Mouse (Mus musculus) urinary bladder, postnatal 36 days (tissue): ENCODE data around the gene Rufy1.
A peak's percentile ranks its signal among the peaks of the same experiment; 100 is the strongest.

ENCODE experiments used
- DNase-seq, 2 experiments: peaks; one replicate each; pipeline ENCODE4 v3.0.0; 2022; ENCODE audit warnings: low spot score in 2 of 2, mixed read lengths in 1 of 2

The Rufy1 gene

DNA sequence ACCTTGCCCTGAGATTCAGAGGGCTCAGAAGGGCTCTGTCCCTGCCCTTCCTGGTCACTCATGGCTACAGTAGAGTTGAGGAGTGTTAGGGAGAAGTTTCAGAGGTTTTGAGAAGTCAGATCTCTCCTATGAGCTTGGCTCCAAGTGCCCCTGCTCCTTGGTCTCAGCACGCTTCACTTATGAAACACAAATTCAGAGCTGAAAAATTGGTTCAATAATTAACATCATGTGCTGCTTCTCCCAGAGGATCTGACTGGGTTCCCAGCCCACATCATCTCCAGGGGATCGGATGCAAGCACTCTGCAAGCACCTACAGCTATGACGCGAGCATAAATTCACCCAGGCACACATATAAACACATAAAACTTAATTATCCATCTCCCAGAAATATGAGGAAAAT is 4.9 kb downstream of the Rufy1 start:
- DNase-seq: no peak

DNA sequence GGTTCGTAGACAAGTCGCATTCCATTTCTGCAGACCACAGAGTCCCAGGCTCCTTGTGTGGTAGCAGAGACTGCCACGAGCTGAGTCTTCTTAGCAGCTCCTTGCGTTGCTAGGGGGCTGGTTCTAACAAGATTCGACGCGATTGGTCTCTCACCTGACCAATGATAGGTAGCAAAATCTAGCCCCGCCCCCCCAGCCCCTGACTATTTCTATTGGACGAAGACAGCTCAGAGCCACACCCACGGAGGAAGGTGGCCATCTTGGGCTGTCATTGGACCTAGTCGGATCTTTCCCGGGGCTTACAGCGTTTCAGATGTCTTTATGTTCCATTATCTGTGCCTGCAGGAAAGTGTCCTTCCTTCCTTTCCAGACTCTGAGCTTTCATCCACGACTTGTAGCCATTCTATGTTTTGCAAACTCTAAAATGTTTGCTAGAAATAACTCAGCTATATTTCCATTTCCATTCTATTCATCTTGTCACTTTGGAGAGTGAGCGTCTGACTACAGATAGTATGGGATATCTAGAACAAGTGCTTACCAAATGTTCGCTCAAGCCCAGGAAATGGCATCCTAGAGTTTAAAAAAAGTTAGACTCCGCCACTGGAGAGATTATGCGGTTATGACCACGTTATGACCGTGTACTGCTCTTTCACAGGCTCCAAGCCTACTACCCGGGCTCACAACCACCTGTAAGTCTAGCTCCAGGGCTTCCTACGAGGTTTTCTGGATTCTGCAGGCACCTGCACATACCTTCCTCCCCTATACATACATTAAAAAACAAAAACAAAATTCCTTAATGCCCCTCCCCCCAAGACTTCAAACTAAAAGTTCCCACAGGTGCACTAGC is 8.8 kb downstream of the Rufy1 start:
- peak; percentile 23 to 45 for DNase-seq

DNA sequence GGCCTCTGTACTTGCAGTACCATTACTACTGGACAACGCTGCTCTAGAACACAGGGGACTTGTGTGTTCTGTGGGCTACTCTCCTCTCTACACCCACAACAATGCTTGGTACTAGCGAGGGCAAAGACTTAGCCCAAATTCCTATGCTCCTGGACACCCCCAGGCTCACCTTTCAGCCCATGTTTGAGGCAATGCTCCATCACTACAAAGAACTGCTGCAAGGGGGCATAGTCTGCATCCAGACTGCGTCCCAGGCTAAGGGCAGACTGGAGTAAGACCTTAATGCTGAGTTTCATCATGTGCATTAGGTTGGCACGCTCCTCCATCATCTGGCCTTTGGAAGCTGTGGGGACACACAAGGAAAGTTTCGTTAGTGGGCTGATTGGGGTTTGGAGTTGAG is 9.5 kb downstream of the Rufy1 start:
- DNase-seq: no peak

DNA sequence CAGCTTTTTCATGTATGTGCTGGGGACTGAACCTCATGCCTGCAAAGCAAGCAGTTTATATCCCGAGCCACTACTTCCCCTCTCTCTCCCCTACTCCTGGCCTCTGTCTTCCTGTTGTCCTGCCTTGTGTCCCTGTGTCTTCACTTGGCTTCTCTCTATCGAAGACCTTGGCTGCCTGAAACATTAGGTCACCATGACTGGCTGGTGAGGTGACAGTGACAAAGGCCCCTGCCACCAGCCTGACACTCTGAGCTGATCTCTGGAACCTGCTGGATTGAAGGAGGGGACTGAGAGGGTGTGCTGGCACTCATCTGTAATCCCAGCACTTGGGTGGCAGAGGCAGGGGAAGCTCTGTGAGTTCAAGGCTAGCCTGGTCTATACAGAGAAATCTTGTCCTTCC is 13.1 kb downstream of the Rufy1 start:
- DNase-seq: no peak

DNA sequence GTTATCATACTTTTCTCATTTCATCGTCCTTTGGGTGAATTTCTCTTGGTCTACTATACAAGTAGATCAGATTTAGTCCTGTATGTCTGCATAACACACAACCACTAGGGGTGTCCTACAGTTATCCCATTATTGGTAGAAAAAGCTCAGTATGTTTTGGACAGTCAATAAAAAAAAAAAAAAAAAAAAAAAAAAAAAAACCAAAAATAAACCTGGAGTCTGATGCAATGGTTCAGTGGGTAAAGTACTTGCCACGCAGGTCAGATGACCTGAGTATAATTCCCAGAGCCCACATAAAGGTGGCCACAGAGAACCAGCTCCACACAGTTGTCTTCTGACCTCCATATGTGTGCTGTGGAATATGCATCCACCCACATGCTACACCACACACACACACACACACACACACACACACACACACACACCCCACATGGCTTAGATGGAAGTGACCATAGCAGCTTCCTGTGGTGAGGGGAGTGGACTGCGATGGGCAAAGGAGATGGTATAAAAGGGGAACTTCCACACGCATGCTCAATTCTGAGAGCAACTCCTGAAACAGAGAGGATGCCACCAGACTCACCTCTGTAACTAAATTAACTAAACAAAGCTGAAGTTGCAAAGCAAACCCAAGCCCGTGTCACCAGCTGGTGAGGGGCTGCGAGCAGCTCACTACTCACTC is 15.2 kb downstream of the Rufy1 start:
- DNase-seq: no peak

DNA sequence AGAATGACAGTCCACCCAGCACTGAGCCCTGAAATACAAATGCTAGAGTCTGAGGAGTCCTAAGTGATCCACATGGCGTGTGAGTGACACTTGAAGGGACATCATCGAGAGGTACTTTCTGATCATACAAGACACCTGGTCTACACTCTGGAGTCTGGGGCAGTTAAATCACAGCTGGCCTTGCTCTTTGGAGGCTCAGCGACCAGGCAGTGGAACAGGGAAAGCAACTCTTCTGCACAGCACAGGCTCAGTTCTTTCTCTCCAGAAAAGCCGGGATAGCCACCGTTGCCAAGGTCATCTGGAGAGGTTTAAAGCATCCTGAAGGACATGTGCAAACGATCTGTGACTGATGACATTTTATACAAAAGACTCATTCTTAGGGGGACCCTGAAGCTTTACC is 23.7 kb downstream of the Rufy1 start:
- DNase-seq: no peak

DNA sequence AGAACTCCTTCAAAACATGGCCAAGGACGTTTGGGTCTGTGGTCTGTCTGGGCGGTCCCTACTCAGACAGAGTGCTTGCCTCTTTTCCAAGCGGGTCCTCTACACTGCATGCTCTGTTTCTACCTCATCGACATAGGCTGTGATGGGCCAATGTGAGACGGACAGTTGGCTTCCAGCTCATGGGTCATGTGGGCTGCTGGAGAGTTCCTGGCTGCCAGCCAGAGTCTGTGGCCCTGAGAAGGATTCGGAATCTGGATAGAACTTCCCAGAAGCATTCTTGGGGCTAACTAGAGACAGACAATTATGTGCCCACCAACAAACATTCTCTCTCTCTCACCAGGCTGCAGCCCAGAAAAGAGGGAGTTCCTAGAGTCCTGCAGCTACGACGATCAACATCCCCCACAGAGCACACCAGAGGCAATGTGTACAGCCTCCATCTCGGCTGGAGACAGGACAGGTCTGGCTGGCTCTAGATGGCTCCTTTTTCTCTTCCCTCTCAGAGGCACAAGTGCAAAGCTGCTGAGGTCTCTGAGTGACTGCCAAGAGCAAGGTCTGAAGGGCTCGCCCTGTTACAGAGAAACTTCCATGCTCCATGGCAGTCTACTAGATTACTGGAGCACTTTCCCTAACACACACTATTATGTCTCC is 27.4 kb downstream of the Rufy1 start:
- no peak for DNase-seq

DNA sequence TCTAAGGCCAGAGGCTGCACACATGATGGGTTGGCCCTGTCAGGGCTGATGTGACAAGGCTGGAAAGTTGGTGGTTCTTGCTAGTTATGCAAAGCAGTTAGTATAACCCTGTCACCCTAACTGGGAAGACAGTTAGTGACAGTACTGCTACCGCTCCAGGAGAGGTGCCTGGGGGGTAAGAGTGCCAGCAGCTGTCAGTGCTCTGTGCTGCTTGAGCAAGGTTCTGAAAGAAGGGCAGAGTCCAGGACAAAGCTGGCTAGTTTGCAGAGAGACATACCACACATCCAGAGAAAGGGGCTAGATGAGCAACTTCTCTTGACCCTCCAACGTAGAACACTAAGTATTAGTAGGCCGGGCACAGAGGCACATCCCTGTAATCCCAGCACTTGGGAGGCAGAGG is 28.4 kb downstream of the Rufy1 start:
- DNase-seq: no peak

DNA sequence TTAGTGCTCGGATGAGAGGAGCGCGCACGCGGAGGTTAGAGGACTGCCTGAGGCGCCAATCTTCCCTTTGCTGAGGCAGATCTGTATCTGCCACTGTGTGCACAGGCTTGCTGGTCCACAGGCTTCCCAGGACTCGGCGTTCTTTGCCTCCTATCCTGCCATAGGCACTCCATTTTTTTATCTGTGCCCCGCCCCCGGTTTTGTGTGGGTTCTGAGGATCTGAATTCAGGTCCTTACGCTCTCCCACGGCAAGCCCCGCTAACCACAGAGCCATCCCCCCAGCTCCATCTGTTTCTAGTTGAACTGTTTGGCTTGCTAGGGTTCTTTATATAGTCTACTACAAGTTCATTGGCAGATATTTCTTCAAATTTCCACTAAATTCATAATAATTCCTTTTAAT is 32.1 kb downstream of the Rufy1 start:
- no peak for DNase-seq

DNA sequence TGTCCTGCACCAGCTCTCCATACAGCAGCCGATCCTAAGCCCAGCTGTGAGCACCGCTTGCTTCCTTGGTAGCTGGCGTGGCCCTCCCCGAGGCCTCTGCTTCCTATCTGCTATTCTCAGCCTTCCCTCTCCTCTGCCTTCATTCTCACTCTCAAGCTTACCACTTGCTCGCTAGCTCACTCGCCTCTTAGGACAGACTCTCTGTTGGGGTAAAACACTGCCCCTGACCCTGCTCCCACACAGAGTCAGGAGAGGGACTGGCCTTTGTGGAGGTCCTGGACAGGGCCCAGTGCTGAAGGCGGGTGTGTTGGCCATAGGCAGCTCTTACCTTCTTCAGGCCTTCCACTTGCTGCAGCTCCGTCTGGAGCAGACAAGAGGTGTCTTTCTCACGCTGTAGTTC is 33.6 kb downstream of the Rufy1 start:
- no peak for DNase-seq

DNA sequence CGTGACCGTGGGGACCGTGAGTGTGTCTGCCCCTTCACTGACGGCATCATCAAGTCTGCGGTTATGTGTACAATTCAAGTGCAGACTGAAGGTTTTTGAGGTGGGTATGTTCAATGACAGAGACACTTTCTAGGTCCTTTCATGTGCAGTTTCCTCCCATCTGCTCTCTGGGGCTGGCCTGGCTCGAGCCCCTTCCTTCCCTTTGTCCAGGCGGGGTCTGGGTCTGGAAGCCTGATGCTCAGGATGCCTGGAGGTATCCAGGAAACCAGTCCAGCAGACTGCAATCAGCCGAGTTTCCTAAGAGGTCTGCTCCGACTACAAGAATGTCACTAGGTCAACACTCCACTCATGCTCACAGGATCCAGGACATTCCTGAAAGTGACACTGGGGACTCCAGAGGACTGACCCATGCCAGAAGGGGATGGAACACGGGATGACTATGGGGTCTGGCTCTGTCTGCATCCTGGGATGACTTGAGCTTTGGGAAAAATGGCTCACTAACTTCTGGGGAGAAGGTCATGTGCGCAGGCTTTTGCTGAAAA is 34.1 kb downstream of the Rufy1 start:
- no peak for DNase-seq

DNA sequence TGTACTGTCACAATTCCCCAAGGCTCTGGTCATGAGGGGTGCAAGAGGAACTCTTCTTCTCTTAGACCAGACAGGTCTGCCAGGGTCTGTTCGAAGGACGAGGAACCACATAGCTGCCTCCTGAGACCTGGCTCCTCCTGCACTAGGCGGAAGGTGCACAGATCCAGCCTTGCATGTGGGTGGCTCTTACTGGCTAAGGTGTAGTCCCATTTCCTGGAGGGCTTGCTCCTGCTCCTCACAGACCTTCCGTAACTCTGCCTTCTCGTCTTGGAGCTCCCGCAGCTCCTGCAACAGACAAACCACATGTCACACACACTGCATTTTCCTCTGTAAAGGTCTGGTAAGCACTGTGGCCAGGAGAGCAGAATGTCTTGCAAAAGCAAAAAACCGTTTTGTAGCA is 36.2 kb downstream of the Rufy1 start:
- no peak for DNase-seq

DNA sequence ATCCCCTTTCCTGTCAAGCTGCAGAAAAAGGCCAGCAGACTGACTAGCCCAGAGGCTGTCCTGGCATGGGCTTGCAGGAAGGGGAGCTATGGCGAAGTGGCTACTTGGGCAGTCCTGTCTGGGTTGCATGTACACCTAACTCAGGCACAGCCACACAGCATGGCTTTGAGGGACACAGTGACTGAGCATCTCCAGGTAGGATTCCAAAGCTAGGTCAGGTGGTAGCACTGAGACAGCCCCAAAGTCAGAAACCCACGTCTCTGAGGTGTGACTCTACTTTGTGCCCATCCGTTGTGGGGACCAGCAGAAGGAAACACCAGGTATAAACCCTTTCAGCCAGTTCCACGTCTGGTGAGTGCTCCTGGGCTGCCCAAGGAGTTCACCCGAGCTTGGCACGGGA is 37.6 kb downstream of the Rufy1 start:
- no peak for DNase-seq

DNA sequence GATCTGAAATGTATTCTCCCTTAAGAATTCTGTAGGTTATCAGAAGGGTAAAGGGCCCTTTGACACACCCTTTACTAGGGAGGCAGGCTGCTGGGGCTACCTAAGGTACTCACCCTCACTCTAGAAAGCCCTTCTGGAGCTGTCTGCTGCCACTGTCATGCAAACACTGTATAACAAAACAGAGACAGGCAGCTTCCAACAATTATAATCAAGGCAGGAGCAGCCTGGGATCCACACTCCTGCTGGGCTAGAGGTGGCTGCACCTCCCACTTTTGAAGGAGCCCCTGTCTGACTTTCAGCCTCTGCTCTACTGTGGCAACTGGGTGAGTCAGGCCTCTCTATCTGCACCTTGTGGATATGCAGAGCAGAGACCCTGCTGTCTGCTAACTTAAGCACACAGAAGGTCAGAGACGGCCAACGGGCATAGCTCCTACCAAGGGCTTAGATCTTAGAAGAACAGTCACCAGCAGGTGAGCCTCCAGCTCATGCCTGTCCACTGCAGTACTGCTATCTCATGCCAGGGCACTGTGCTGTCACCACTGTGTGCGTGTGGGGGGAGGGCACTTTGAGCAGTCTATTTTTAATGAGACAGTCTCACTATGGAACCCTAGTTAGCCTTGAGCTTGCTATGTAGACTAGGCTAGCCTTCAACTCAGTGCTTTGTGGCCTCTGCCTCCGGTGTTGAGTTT is 39.5 kb downstream of the Rufy1 start:
- no peak for DNase-seq

DNA sequence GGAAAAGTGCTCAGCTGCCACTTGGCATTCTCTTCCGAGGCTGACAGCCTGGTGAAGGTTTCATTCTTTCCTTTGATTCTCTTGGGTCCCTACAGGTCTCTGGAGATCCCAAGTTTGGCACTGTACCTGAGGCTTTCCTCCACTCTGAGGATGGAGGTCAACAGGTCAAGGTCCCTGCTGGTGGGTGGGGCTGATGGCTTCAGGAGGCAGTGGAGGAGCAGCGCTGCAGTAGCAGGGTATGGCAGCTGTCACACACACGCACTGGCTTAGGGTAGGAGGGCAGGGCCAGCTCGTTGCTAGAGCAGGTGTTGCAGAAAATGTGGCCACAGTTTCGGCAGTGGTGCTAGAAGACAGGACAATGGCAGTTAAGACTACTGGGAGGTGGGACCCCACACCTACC is 41.3 kb downstream of the Rufy1 start:
- DNase-seq: no peak

DNA sequence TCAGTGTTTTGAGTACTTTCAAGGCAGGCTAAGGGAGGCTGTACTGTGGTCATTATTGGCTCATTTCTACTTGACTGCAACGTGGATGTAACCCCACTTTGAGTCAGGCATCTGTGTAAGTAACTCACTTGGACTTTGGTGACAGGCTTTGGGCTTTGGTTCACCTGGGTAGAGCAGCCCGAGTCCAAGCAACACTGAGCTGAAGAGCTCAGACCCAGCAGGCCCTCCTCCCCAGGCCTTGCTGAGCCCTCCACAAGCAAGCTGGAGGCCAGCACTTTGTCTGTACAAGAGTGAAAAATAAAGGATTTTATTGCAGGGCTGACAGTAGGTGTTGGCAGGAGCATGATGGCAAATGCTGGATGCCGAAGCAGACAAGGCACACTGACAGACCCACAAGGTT is 41.9 kb downstream of the Rufy1 start:
- no peak for DNase-seq

DNA sequence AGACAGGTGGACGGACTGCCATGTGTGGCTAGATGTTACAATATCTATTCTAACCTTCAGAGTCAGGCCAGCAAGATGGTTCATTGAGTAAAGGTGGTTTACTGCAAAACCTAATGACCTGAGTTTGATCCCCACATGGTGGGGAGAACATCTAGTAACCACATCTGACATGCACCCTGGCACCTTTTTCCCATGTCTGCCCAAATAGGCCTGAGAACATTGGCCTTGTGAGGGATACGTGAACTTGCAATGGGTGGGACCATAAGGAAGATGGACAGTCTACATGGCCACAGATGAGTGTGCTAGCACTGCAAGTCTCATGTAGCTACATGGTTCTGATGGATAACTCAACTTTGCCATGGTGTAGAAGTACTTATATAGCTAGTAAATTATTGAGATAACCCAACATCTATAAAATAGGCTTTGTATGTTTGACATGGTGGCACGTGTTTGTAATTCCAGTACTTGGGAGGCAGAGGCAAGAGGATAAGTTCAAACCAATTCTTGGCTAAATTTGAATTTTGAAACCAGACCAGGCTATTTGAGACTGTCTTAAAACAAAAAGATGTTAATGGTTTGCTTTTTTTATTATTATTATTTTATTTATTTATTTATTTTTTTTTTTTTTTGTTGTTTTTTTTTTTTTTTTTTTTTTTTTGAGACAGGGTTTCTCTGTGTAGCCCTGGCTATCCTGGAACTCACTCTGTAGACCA is 42.6 kb downstream of the Rufy1 start:
- DNase-seq: no peak

DNA sequence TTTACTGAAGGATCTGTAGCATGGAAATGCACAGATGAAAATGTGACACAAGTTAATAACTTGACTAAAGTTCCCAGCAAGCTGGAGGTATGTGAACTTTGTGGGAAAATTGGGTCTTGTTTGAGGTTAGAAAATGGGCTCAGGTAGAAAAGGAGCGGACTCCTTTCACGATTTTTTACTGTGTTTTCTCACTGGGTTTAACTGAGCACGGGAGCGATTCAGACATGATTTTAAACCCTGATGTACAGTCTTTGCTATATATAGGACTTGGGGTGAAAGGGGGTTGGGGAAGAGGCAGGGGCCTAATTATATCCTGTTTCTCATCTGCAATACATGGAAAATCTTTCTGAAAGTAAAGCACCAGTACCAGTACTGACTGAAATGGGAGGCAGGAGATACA is 43.2 kb downstream of the Rufy1 start:
- DNase-seq: no peak

DNA sequence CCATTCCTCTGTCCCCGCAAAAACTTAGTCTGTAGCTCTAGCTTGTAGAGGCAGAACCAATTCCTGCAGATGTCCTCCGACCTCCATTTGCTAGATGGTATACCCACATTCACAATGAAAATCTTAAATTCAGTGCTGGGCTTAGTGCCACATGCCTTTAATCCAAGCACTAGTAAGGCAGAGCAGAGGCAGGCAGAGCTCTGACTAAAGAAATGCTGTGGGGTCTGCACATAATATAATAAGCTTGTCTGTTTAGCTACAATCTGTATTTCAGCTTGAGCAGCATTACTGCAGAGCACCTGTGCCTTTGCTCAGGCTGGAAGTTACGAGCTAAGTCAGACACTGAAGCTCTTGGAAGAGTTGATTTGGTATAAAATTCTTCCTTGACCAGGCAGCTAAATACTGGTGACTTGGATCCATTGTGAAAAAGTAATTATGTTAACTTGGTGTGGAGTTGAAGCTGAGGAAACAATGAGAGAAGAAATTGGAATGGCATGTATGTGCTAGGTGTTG is 43.7 kb downstream of the Rufy1 start:
- DNase-seq: no peak

DNA sequence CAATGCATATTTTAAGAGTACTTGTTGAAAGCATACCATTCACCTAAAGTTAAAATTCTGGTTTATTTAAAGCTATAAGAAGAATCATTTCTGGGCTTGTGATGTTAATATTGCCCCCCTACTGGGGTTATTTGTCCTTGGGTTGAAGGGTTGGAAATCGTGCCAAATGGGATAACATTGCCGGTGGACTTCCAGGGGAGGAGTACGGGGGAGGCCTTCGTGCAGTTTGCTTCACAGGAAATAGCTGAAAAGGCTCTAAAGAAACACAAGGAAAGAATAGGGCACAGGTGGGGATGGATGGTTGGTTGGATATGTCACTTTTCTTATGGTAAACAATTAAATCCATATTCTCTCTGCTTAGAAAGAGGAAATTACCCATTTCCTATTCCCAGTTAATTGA is 49.6 kb downstream of the Rufy1 start:
- no peak for DNase-seq

DNA sequence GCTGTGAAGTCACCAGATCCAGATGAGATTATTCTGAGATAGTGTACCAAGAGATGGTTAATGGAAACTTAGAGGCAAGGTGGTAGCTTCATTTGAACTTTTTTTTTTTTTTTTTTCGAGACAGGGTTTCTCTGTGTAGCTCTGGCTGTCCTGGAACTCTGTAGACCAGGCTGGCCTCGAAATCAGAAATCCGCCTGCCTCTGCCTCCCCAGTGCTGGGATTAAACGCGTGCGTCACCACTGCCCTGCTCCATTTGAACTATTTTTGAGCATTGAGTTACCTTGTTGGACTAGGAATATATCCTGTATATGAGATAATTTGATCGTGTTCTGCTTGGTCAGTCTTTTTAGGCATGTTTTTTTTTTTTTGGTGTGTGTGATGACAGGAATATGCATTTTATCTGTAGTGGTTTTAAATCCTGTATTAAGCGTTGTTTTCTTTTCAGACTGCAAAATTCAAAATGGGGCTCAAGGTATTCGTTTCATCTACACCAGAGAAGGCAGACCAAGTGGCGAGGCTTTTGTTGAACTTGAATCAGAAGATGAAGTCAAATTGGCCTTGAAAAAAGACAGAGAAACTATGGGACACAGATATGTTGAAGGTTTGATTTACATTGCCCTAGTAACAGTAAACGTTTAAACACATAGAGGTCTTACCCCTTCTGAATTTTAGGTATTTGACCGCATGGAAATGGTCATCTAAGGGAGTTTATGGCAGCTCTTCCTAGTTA is 51.7 kb downstream of the Rufy1 start:
- no peak for DNase-seq
